Mouse (Mus musculus) regulatory T cell (primary cell): ENCODE measurements around the gene Nos1ap.

ENCODE experiments used
- in situ Hi-C: fragments of 300-600 bp; cut with MboI, MseI; formaldehyde crosslinking; loops from one replicate; pipeline ENCODE4 v1.15.1; 2025; ENCODE audit warnings: high pct_unique_total_duplicates

Nos1ap gene

GRCm38 (mm10) chr1:170466099-170467009, 123.3 kb downstream of the Nos1ap start:
- in situ Hi-C loops, result no loop called here

GRCm38 (mm10) chr1:170462140-170462539, 127.5 kb downstream of the Nos1ap start:
- in situ Hi-C loops, result no loop called here

- in situ Hi-C loops, result loop anchor here (5.0 kb wide), 1 partner anchor 88 kb away; no protein-coding TSS in a partner anchor
These were observed 129.6 kb downstream of the Nos1ap start for GRCm38 (mm10) chr1:170459896-170460602.

- in situ Hi-C loops, result loop anchor here (5.0 kb wide), 1 partner anchor 85 kb away; no protein-coding TSS in a partner anchor
These were observed 132.0 kb downstream of the Nos1ap start for GRCm38 (mm10) chr1:170457673-170458072.

GRCm38 (mm10) chr1:170455910-170456700, 133.6 kb downstream of the Nos1ap start:
- in situ Hi-C loops, result loop anchor here (5.0 kb wide), 1 partner anchor 84 kb away; no protein-coding TSS in a partner anchor

GRCm38 (mm10) chr1:170455387-170455786, 134.3 kb downstream of the Nos1ap start:
- in situ Hi-C loops, result loop anchor here (5.0 kb wide), 1 partner anchor 83 kb away; no protein-coding TSS in a partner anchor

GRCm38 (mm10) chr1:170453455-170453854, 136.2 kb downstream of the Nos1ap start:
- in situ Hi-C loops, result no loop called here

GRCm38 (mm10) chr1:170448244-170448643, 141.4 kb downstream of the Nos1ap start:
- in situ Hi-C loops, result no loop called here

GRCm38 (mm10) chr1:170445458-170445857, 144.2 kb downstream of the Nos1ap start:
- in situ Hi-C loops, result no loop called here

GRCm38 (mm10) chr1:170440367-170440766, 149.3 kb downstream of the Nos1ap start:
- in situ Hi-C loops, result no loop called here

GRCm38 (mm10) chr1:170438471-170439151, 151.1 kb downstream of the Nos1ap start:
- in situ Hi-C loops, result no loop called here

GRCm38 (mm10) chr1:170434146-170434545, 155.5 kb downstream of the Nos1ap start:
- in situ Hi-C loops, result no loop called here

GRCm38 (mm10) chr1:170433661-170434060, 156.0 kb downstream of the Nos1ap start:
- in situ Hi-C loops, result no loop called here

GRCm38 (mm10) chr1:170432288-170432687, 157.4 kb downstream of the Nos1ap start:
- in situ Hi-C loops, result no loop called here

- in situ Hi-C loops, result no loop called here
These were observed 158.3 kb downstream of the Nos1ap start for GRCm38 (mm10) chr1:170431312-170431711.

GRCm38 (mm10) chr1:170430660-170431059, 159.0 kb downstream of the Nos1ap start:
- in situ Hi-C loops, result no loop called here

GRCm38 (mm10) chr1:170429656-170430055, 160.0 kb downstream of the Nos1ap start:
- in situ Hi-C loops, result no loop called here

- in situ Hi-C loops, result no loop called here
These were observed 161.5 kb downstream of the Nos1ap start for GRCm38 (mm10) chr1:170428141-170428540.

GRCm38 (mm10) chr1:170424258-170424889, 165.3 kb downstream of the Nos1ap start:
- in situ Hi-C loops, result no loop called here

- in situ Hi-C loops, result no loop called here
These were observed 166.6 kb downstream of the Nos1ap start for GRCm38 (mm10) chr1:170423048-170423447.
